In the genomic region with DNA sequence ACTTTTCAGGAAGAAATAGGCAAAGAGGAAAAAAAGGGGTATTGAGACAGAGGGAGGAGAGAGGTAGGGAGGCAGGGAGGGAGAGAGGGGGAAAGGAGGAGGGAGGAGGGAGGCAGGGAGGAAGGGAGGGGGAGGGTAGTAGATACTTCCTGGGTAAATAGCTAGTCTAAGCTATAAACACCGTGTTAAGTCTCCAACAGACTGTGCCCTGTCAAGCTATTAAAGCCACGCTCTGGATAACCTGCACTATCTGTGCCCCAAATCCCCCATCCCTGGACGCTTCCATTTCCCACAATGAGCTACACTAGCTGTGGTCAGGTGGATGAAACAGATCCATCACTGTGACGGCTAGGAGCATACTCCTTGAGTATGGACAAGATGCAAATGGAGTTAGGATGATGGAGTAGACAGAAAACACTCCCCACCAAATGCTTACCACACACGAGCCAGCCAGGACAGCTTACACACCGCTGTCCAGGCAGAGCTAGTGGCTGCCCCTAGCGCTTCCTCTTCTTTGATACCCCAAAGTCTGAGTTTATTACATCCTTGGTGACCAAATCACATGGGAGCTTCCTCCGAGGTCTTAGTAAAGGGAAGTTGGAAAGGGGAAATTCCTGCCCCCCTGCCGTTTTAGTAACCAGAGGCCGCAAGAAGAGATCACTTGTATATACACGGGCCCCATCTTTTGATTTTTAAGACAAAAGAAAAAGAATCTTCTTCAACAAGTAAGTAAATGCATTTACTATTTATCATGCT, we compare ENCODE assay signal across 19 mouse cellular contexts. TPM values are rescaled to one million over a fixed set of nuclear protein-coding genes. Genes with fewer than 3 reads are reported as not detected.
A peak's percentile ranks its signal among the peaks of the same experiment; 100 is the strongest.
DNase-seq lines count a peak whose midpoint lies in the region; ATAC-seq and TF ChIP-seq lines count a peak whose summit lies in the region.
"Had no signal": no experiment of that assay in that cellular context is flagged by ENCODE, and none has a peak within 500 bp of the region (broad histone marks: within the 10 kb centered on the region; RNA-seq: fewer than 3 reads in every experiment).

No protein-coding gene starts in this region.

- TF ChIP-seq EP300 in liver, postnatal 0 days (IDR thresholded peaks at IDR 0.05; ENCODE audit: low read depth) = no peak

- TF ChIP-seq CTCF in liver, postnatal 0 days (IDR thresholded peaks at IDR 0.05; ENCODE audit: low read depth) = no peak
- no peak for TF ChIP-seq CTCF in forebrain, postnatal 0 days (IDR thresholded peaks at IDR 0.05; ENCODE audit: low read depth)

- H3K4me3 ChIP-seq in midbrain, embryonic 11.5 days (ENCODE audit: low read depth, low read length) = no peak overlapping the region
- H3K4me3 ChIP-seq in midbrain, embryonic 13.5 days (replicated peaks) = no peak overlapping the region
- H3K4me3 ChIP-seq in liver, postnatal 0 days (ENCODE audit: low read depth, low read length) = 0 out of 2 replicates have a peak overlapping the region, but pooled peaks have one; percentile 2
- H3K4me3 ChIP-seq in forebrain, postnatal 0 days (ENCODE audit: low read depth, low read length) = no peak overlapping the region
- H3K4me3 ChIP-seq in forebrain, embryonic 16.5 days (replicated peaks; ENCODE audit: low read length) = no peak overlapping the region
- H3K4me3 ChIP-seq: heart, embryonic 13.5 days; limb, embryonic 15.5 days; midbrain, embryonic 10.5 days; neural tube, embryonic 13.5 days had no signal

- H3K27ac ChIP-seq in midbrain, embryonic 11.5 days (ENCODE audit: low read depth, low read length) = no peak overlapping the region
- H3K27ac ChIP-seq in midbrain, embryonic 13.5 days = no peak overlapping the region
- H3K27ac ChIP-seq in liver, postnatal 0 days (ENCODE audit: low read depth) = no peak overlapping the region
- H3K27ac ChIP-seq in forebrain, postnatal 0 days (ENCODE audit: low read depth, low read length) = no peak overlapping the region
- H3K27ac ChIP-seq in forebrain, embryonic 16.5 days (ENCODE audit: low read length) = no peak overlapping the region
- H3K27ac ChIP-seq: heart, embryonic 13.5 days; hindbrain, postnatal 0 days; kidney, postnatal 0 days; limb, embryonic 15.5 days; midbrain, embryonic 10.5 days; neural tube, embryonic 13.5 days had no signal

- H3K4me1 ChIP-seq in midbrain, embryonic 11.5 days (ENCODE audit: control insufficient read depth, insufficient read depth, low read length) = 0 out of 2 replicates have a peak, but pooled peaks cover 4% of the 10 kb centered on the region
- peaks cover under 1% of the 10 kb centered on the region for H3K4me1 ChIP-seq in midbrain, embryonic 13.5 days (replicated peaks)
- peaks cover 8% of the 10 kb centered on the region for H3K4me1 ChIP-seq in liver, postnatal 0 days (ENCODE audit: insufficient read depth)
- no peaks in the 10 kb centered on the region for H3K4me1 ChIP-seq in forebrain, postnatal 0 days (ENCODE audit: insufficient read depth)
- no peaks in the 10 kb centered on the region; the same call in 1 of the 2 replicates for H3K4me1 ChIP-seq in forebrain, embryonic 16.5 days (replicated peaks; ENCODE audit: control insufficient read depth, insufficient read depth, low read length)
- H3K4me1 ChIP-seq: limb, embryonic 15.5 days had no signal

- H3K27me3 ChIP-seq in midbrain, embryonic 11.5 days (ENCODE audit: control insufficient read depth, insufficient read depth, low read length) = no peaks in the 10 kb centered on the region
- no peaks in the 10 kb centered on the region for H3K27me3 ChIP-seq in midbrain, embryonic 13.5 days
- no peaks in the 10 kb centered on the region for H3K27me3 ChIP-seq in liver, postnatal 0 days (ENCODE audit: insufficient read depth, low read length)
- H3K27me3 ChIP-seq in forebrain, postnatal 0 days (ENCODE audit: insufficient read depth, low read length) = no peaks in the 10 kb centered on the region
- H3K27me3 ChIP-seq in forebrain, embryonic 16.5 days (replicated peaks; ENCODE audit: control insufficient read depth, insufficient read depth, low read length) = no peaks in the 10 kb centered on the region
- H3K27me3 ChIP-seq: limb, embryonic 15.5 days; neural tube, embryonic 13.5 days; Patski had no signal

- no peaks in the 10 kb centered on the region for H3K9me3 ChIP-seq in midbrain, embryonic 11.5 days (ENCODE audit: control insufficient read depth, low read length)
- no peaks in the 10 kb centered on the region for H3K9me3 ChIP-seq in midbrain, embryonic 13.5 days
- no peaks in the 10 kb centered on the region for H3K9me3 ChIP-seq in liver, postnatal 0 days (ENCODE audit: low read length)
- H3K9me3 ChIP-seq in forebrain, postnatal 0 days (ENCODE audit: low read length) = no peaks in the 10 kb centered on the region
- no peaks in the 10 kb centered on the region for H3K9me3 ChIP-seq in forebrain, embryonic 16.5 days (ENCODE audit: control insufficient read depth, low read length)
- H3K9me3 ChIP-seq: heart, embryonic 13.5 days; limb, embryonic 15.5 days; midbrain, embryonic 10.5 days; neural tube, embryonic 13.5 days had no signal

- no peak for ATAC-seq in CD4-positive, CD25-positive, alpha-beta regulatory T cell, adult 4 months
- no peak for ATAC-seq in midbrain, embryonic 11.5 days (ENCODE audit: low FRiP score)
- no peak for ATAC-seq in midbrain, embryonic 13.5 days
- no peak for ATAC-seq in liver, postnatal 0 days
- no peak for ATAC-seq in forebrain, postnatal 0 days
- no peak for ATAC-seq in forebrain, embryonic 16.5 days
- ATAC-seq: hindbrain, postnatal 0 days; Patski had no signal

- H3K4me2 ChIP-seq in midbrain, embryonic 11.5 days = no peak overlapping the region
- no peak overlapping the region for H3K4me2 ChIP-seq in midbrain, embryonic 13.5 days (replicated peaks)
- H3K4me2 ChIP-seq in liver, postnatal 0 days (ENCODE audit: low read depth, low read length) = peak overlapping the region; percentile 16
- no peak overlapping the region for H3K4me2 ChIP-seq in forebrain, postnatal 0 days (ENCODE audit: low read depth)
- H3K4me2 ChIP-seq in forebrain, embryonic 16.5 days (ENCODE audit: low read length) = no peak overlapping the region
- H3K4me2 ChIP-seq: heart, embryonic 13.5 days; limb, embryonic 15.5 days; neural tube, embryonic 13.5 days had no signal

- WGBS in midbrain, embryonic 11.5 days = 71% methylated on average over 11 of the region's 11 CpGs
- WGBS in midbrain, embryonic 13.5 days = 70% methylated on average over 11 of the region's 11 CpGs
- WGBS in liver, postnatal 0 days (ENCODE audit: insufficient replicate concordance) = 35% methylated on average over 11 of the region's 11 CpGs
- WGBS in forebrain, postnatal 0 days = 69% methylated on average over 11 of the region's 11 CpGs
- 72% methylated on average over 11 of the region's 11 CpGs for WGBS in forebrain, embryonic 16.5 days

- DNase-seq in CD4-positive, CD25-positive, alpha-beta regulatory T cell, adult 2 months (ENCODE audit: low read depth, low spot score) = peak; percentile 42
- peak; percentile 57 for DNase-seq in midbrain, embryonic 11.5 days (ENCODE audit: low spot score, missing footprints)
- DNase-seq in liver, postnatal 0 days = no peak
- no peak for DNase-seq in forebrain, postnatal 0 days
- DNase-seq in ovary, postnatal 14 days (ENCODE audit: low spot score) = no peak
- DNase-seq: adrenal gland, adult 8-10 months; cerebellum, adult 11 months; embryo, embryonic 11 days; right cerebral cortex, postnatal 14 days had no signal

- no peak overlapping the region for H3K9ac ChIP-seq in midbrain, embryonic 11.5 days (ENCODE audit: low read length)
- H3K9ac ChIP-seq in midbrain, embryonic 13.5 days (replicated peaks) = no peak overlapping the region
- no peak overlapping the region for H3K9ac ChIP-seq in liver, postnatal 0 days (replicated peaks)
- H3K9ac ChIP-seq in forebrain, postnatal 0 days = no peak overlapping the region
- H3K9ac ChIP-seq in forebrain, embryonic 16.5 days (replicated peaks; ENCODE audit: low read depth, low read length) = no peak overlapping the region
- H3K9ac ChIP-seq: heart, embryonic 13.5 days; limb, embryonic 15.5 days; neural tube, embryonic 13.5 days had no signal

- H3K36me3 ChIP-seq in midbrain, embryonic 11.5 days (ENCODE audit: control insufficient read depth, insufficient read depth, low read length) = no peaks in the 10 kb centered on the region
- H3K36me3 ChIP-seq in midbrain, embryonic 13.5 days = no peaks in the 10 kb centered on the region
- no peaks in the 10 kb centered on the region for H3K36me3 ChIP-seq in liver, postnatal 0 days (replicated peaks; ENCODE audit: insufficient read depth, low read length)
- no peaks in the 10 kb centered on the region for H3K36me3 ChIP-seq in forebrain, postnatal 0 days (ENCODE audit: insufficient read depth)
- H3K36me3 ChIP-seq in forebrain, embryonic 16.5 days (ENCODE audit: control insufficient read depth, insufficient read depth) = no peaks in the 10 kb centered on the region
- H3K36me3 ChIP-seq: heart, embryonic 13.5 days; limb, embryonic 15.5 days; midbrain, embryonic 10.5 days; neural tube, embryonic 13.5 days had no signal

RNA-seq across cellular contexts. Expression of gene Cd80, which starts 1.6 kb away (rescaled TPM):
- polyA plus RNA-seq in CD4-positive, CD25-positive, alpha-beta regulatory T cell, adult 4 months (2017; shearing (Covaris generic)) = 10 to 100 TPM in 1 of 2 experiments, 1 to 10 TPM in 1; 5.7 to 10.6 TPM
- 0.42 and 0.65 TPM in 2 replicates for polyA plus RNA-seq in midbrain, embryonic 11.5 days (2014; fragmentation: Nextera tagmentation; extraction: Ambion mirVana)
- 0.54 and 0.69 TPM in 2 replicates for polyA plus RNA-seq in midbrain, embryonic 13.5 days (2015; fragmentation: Nextera tagmentation; extraction: Ambion mirVana)
- 0.13 and 0.15 TPM in 2 replicates for polyA plus RNA-seq in liver, postnatal 0 days (2015; fragmentation: Nextera tagmentation; extraction: Ambion mirVana)
- total RNA-seq in forebrain, postnatal 0 days (2014; rRNA removed) = 0.31 and 0.86 TPM in 2 replicates
- 0.25 and 0.30 TPM in 2 replicates for polyA plus RNA-seq in forebrain, postnatal 0 days (2015; fragmentation: Nextera tagmentation; extraction: Ambion mirVana)
- 0.41 and 0.52 TPM in 2 replicates for polyA plus RNA-seq in forebrain, embryonic 16.5 days (2015; fragmentation: Nextera tagmentation; extraction: Ambion mirVana)

RNA-seq across cellular contexts. Expression of gene Adprh, which starts 4.5 kb away (rescaled TPM):
- polyA plus RNA-seq in CD4-positive, CD25-positive, alpha-beta regulatory T cell, adult 4 months (2017; shearing (Covaris generic)) = 10 to 100 TPM; 73.1 to 92.7 TPM
- 122 and 134 TPM in 2 replicates for polyA plus RNA-seq in midbrain, embryonic 11.5 days (2014; fragmentation: Nextera tagmentation; extraction: Ambion mirVana)
- 156 and 157 TPM in 2 replicates for polyA plus RNA-seq in midbrain, embryonic 13.5 days (2015; fragmentation: Nextera tagmentation; extraction: Ambion mirVana)
- 17.9 and 22.2 TPM in 2 replicates for polyA plus RNA-seq in liver, postnatal 0 days (2015; fragmentation: Nextera tagmentation; extraction: Ambion mirVana)
- 40.8 and 42.9 TPM in 2 replicates for total RNA-seq in forebrain, postnatal 0 days (2014; rRNA removed)
- polyA plus RNA-seq in forebrain, postnatal 0 days (2015; fragmentation: Nextera tagmentation; extraction: Ambion mirVana) = 130 and 134 TPM in 2 replicates
- polyA plus RNA-seq in forebrain, embryonic 16.5 days (2015; fragmentation: Nextera tagmentation; extraction: Ambion mirVana) = 136 and 140 TPM in 2 replicates

RNA-seq across cellular contexts. Expression of gene Pla1a, which starts 24.0 kb away (rescaled TPM):
- polyA plus RNA-seq in CD4-positive, CD25-positive, alpha-beta regulatory T cell, adult 4 months (2017; shearing (Covaris generic)) = under 1 TPM in 1 of 2 experiments, not detected in 1; 0.30 TPM
- 0.23 and 0.59 TPM in 2 replicates for polyA plus RNA-seq in midbrain, embryonic 11.5 days (2014; fragmentation: Nextera tagmentation; extraction: Ambion mirVana)
- 0.26 and 0.55 TPM in 2 replicates for polyA plus RNA-seq in midbrain, embryonic 13.5 days (2015; fragmentation: Nextera tagmentation; extraction: Ambion mirVana)
- polyA plus RNA-seq in liver, postnatal 0 days (2015; fragmentation: Nextera tagmentation; extraction: Ambion mirVana) = 49.8 and 55.8 TPM in 2 replicates
- 1.2 and 2.5 TPM in 2 replicates for total RNA-seq in forebrain, postnatal 0 days (2014; rRNA removed)
- polyA plus RNA-seq in forebrain, postnatal 0 days (2015; fragmentation: Nextera tagmentation; extraction: Ambion mirVana) = 0.74 and 1.0 TPM in 2 replicates
- polyA plus RNA-seq in forebrain, embryonic 16.5 days (2015; fragmentation: Nextera tagmentation; extraction: Ambion mirVana) = 0.36 and 0.38 TPM in 2 replicates

Comparison
In these comparisons a context has a peak if more than half of its experiments do, and no peak if none do; other contexts are left out.
1. DNase-seq: peak in CD4-positive, CD25-positive, alpha-beta regulatory T cell, adult 2 months (single experiment) and midbrain, embryonic 11.5 days (single experiment); none in liver, postnatal 0 days (single experiment), forebrain, postnatal 0 days (single experiment) and ovary, postnatal 14 days (single experiment).
2. RNA of gene Pla1a, which starts 24.0 kb away (polyA plus RNA-seq): 49.8 to 55.8 TPM in liver, postnatal 0 days; 0.74 to 1.0 TPM in forebrain, postnatal 0 days, 0.36 to 0.38 TPM in forebrain, embryonic 16.5 days, 0.30 TPM in CD4-positive, CD25-positive, alpha-beta regulatory T cell, adult 4 months, 0.26 to 0.55 TPM in midbrain, embryonic 13.5 days and 0.23 to 0.59 TPM in midbrain, embryonic 11.5 days; every median in the first group is over 10 times any median in the second.